Mouse (Mus musculus) forebrain, embryonic 16.5 days (tissue): ENCODE measurements around the gene Proca1. TPM values are rescaled to one million over a fixed set of nuclear protein-coding genes. Genes with fewer than 3 reads are reported as not detected.
A peak's percentile ranks its signal among the peaks of the same experiment; 100 is the strongest.

Experiments used
- ATAC-seq: fragments of 200-750 bp; cut with Nextera tagmentation; 2 replicates; pipeline ENCODE4 v1.8.0; 2017; ENCODE audit warnings: mild to moderate bottlenecking, moderate library complexity
- H3K27ac ChIP-seq: fragments of 300-500 bp; sonication (generic); 2 replicates; pipeline ENCODE4 v1.5.1; 2014; ENCODE audit warnings: low read length, control low read depth
- H3K27me3 ChIP-seq: fragments of 300-500 bp; sonication (generic); replicated peaks from 2 replicates; pipeline ENCODE4 v1.6.1; 2014; ENCODE audit warnings: low read length; ENCODE audit not compliant: control insufficient read depth, insufficient read depth
- H3K36me3 ChIP-seq: fragments of 300-500 bp; sonication (generic); 2 replicates; pipeline ENCODE4 v1.6.1; 2014; ENCODE audit not compliant: control insufficient read depth, insufficient read depth
- H3K4me1 ChIP-seq: fragments of 300-500 bp; sonication (generic); replicated peaks from 2 replicates; pipeline ENCODE4 v1.6.1; 2014; ENCODE audit warnings: low read length; ENCODE audit not compliant: control insufficient read depth, insufficient read depth
- H3K4me2 ChIP-seq: fragments of 300-500 bp; sonication (generic); 2 replicates; pipeline ENCODE4 v1.6.1; 2014; ENCODE audit warnings: mild to moderate bottlenecking, low read length, control low read depth
- H3K4me3 ChIP-seq: fragments of 300-500 bp; sonication (generic); replicated peaks from 2 replicates; pipeline ENCODE4 v1.5.1; 2014; ENCODE audit warnings: mild to moderate bottlenecking, low read length, control low read depth
- H3K9ac ChIP-seq: fragments of 300-500 bp; sonication (generic); replicated peaks from 2 replicates; pipeline ENCODE4 v1.6.1; 2014; ENCODE audit warnings: low read depth, low read length, control low read depth
- H3K9me3 ChIP-seq: fragments of 300-500 bp; sonication (generic); 2 replicates; pipeline ENCODE4 v1.6.1; 2016; ENCODE audit warnings: low read length; ENCODE audit not compliant: control insufficient read depth
- WGBS: fragments of 180-500 bp; shearing (Covaris S2); extraction: QIAGEN DNeasy Blood & Tissue Kit; methylation state at CpG from one replicate; pipeline ENCODE4 v1.1.7; 2014; 5-methylcytosine and 5-hydroxymethylcytosine counted together
- polyA plus RNA-seq: library from polyadenylated mRNA; unstranded; fragments of >200 nt; fragmentation: Nextera tagmentation; extraction: Ambion mirVana; gene quantifications from 2 replicates; pipeline ENCODE4 v1.2.1, GENCODE M21; 2015

Proca1 gene
- polyA plus RNA-seq, 1 experiment from 2014 or later = 3.0 TPM

DNA sequence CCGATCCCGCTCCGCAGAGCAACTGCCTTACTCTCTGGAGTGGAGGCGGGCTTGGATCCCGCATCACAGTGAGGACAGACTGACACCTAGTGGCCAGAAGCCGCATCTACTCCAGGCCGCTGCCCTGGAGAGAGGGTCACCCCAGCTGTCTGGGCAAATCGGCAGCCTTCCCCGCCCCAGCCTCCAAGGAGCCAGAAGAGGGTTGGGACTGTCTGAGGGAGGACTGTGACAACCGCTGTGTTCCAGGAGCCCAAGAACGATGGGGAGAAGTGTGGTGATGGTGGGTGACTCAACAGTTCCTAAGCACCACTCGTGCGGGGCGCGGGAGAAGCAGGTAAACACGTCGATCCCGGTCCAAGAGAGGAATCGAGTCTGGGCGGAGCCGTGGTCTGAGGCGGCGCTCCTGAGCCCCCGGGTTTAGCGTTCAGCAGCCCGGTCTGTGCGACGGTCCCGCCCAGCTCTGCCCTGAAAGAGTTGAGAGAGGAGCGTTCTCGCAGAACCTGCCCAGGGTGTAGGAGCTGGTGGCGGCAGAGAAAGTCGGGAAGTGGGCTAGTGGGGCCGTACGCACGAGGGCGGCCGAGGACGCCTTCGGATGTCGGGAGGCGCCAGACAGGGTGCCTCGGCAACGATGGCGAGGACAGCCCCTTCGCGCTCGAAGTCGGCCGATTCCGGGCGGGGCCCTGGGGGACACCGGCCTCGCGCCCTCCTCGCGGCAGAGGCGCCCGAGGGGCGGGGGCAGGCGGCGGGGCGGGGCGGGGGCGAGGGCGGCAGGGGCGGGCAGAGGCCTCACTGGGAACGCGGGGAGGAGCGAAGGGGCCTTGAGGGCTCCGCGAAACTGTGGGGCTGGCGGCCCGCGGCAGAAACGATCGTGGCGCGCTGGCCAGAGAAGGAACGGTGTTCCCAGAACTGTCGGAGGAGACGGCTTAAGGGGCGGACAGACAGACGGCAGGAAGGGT lies 15.0 kb upstream of the Proca1 start:
- no peaks in the 10 kb centered on the region for H3K9me3 ChIP-seq
- no peaks in the 10 kb centered on the region for H3K27me3 ChIP-seq
- peak overlapping the region; percentile 86 for H3K27ac ChIP-seq
- peak overlapping the region; percentile 68 for H3K4me2 ChIP-seq
- peaks cover 19% of the 10 kb centered on the region for H3K36me3 ChIP-seq
- peaks cover 51% of the 10 kb centered on the region for H3K4me1 ChIP-seq
- H3K4me3 ChIP-seq = peak overlapping the region; percentile 44
- WGBS = under 1% methylated on average over 56 of the region's 84 CpGs
- peak; percentile 92 for ATAC-seq
- H3K9ac ChIP-seq = peak overlapping the region; percentile 58

DNA sequence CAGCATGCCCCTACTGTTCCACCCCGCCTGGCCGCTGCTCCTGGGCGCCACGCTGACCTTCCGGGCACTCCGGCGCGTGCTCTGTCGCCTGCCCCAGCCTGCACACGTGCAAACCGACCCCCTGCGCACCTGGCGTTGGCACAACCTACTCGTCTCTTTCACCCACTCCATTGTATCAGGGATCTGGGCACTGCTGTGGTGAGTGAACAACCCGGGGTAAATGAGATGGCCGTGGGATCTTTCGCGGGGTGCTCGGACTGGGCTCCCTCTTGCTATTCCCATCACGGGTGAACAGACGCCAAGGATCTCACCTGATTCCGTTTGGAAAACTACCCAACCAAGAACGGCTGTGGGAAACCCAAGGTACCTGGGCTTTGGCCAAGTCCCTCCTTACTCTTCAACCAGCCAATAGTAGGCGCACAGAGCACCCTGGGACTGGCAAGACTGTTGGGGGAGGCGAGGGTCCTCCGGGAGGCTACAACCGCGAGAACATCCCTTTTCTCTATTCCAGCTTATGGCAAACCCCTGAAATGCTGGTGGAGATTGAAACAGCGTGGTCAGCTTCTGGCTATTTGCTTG lies 14.2 kb upstream of the Proca1 start:
- Histone ChIP-seq H3K4me1 (peaks cover 54% of the 10 kb centered on the region), H3K9ac (peak overlapping the region; percentile 58), H3K4me2 (peak overlapping the region; percentile 68), H3K27ac (peak overlapping the region; percentile 86), H3K36me3 (peaks cover 19% of the 10 kb centered on the region), H3K27me3 (no peaks in the 10 kb centered on the region), H3K4me3 (peak overlapping the region; percentile 44), H3K9me3 (no peaks in the 10 kb centered on the region)
- no peak for ATAC-seq
- 2% methylated on average over 29 of the region's 29 CpGs for WGBS

DNA sequence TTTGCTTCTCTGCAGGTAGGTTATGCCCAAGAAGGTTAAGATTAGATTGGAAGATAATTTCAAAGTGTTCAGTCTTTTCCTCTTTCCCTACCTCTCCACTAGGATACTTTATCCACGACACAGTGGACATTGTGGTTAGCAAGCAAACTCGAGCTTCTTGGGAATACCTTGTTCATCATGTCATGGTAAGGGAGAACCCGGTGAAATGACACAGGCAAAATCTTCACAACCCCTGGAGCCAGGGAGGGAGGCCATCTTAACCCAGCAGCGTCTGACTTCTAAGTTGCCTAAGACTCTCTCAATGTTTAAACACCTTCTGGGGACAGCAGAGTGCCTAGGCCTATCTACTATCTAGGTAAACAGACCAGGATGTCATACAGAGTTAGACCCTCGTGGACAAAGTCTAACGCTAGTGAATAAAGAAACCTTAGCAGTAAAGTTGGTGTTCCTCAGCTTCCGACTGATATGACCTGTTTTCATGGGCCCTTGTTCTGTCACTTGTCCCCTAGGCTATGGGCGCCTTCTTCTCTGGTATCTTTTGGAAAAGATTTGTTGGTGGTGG lies 13.7 kb upstream of the Proca1 start:
- Histone ChIP-seq H3K36me3 (peaks cover 19% of the 10 kb centered on the region), H3K4me2 (peak overlapping the region; percentile 68), H3K27ac (no peak overlapping the region), H3K9ac (no peak overlapping the region; the same call in 1 of the 2 replicates), H3K4me1 (peaks cover 57% of the 10 kb centered on the region), H3K9me3 (no peaks in the 10 kb centered on the region), H3K4me3 (peak overlapping the region; percentile 44), H3K27me3 (no peaks in the 10 kb centered on the region)
- WGBS = 32% methylated on average over 8 of the region's 8 CpGs
- ATAC-seq = no peak

DNA sequence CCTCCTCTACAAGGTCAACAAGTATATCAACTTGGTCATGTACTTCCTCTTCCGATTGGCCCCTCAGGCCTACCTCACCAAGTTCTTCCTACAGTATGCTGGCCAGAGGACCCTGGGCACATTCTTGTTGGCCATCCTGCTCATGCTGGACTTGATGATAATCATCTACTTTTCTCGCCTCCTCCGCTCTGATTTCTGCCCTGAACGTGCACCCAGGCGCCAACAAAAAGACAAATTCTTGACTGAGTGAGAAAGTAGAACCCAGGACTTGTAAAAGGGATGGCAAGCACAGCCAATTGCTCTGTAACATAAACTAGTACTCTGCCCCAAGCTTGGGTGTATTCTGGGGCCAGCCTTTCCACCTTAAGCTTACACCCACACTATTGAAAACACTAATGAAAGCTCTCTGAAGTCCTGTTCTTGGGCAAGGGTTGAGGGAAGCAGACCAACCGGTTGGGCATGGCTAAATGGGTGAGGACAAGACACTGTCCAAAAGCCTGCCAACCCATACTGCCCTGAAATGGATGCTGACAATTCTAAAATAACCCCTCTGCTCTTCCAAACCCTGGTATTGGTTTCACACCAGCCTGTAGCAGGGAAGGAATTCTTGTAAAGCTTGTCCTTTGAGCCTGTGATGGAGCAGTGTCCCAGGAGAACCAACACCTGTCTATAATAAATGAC lies 13.0 kb upstream of the Proca1 start:
- Histone ChIP-seq H3K9ac (no peak overlapping the region), H3K9me3 (no peaks in the 10 kb centered on the region), H3K4me1 (peaks cover 57% of the 10 kb centered on the region), H3K27me3 (no peaks in the 10 kb centered on the region), H3K27ac (no peak overlapping the region), H3K4me3 (no peak overlapping the region), H3K36me3 (peaks cover 19% of the 10 kb centered on the region), H3K4me2 (no peak overlapping the region)
- 86% methylated on average over 6 of the region's 6 CpGs for WGBS
- no peak for ATAC-seq

DNA sequence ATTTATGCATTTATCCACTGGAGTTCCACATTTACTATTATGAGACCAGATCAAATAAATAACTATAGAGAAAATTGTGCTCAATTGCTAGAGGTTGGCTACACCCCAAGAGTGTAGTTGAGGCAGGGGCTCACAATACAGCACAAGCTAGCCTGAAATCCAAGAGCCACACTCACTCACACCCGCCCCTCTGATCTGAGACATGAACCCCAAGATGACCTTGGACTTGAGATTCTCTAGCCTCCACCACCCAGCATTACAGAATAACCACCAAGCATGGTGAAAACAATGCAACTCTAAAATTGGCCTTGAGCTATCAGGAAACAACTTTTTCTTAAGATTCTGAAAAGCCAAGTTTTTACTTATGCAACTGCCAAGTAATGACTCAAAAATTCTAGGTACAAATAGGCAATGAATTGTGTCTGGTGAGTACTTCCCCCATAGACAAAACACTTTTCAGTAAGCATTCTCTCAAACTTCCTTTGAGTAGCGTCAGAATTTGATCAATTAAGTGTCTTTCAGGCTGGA lies 11.3 kb upstream of the Proca1 start:
- no peak for ATAC-seq
- no peak overlapping the region for H3K9ac ChIP-seq
- no peak overlapping the region for H3K27ac ChIP-seq
- 45% methylated on average over 2 of the region's 2 CpGs for whole genome bisulfite sequencing
- no peaks in the 10 kb centered on the region for H3K27me3 ChIP-seq
- H3K4me2 ChIP-seq = peak overlapping the region; percentile 59
- no peaks in the 10 kb centered on the region for H3K9me3 ChIP-seq
- H3K4me3 ChIP-seq = peak overlapping the region; percentile 88
- peaks cover 51% of the 10 kb centered on the region for H3K4me1 ChIP-seq
- peaks cover 19% of the 10 kb centered on the region for H3K36me3 ChIP-seq

DNA sequence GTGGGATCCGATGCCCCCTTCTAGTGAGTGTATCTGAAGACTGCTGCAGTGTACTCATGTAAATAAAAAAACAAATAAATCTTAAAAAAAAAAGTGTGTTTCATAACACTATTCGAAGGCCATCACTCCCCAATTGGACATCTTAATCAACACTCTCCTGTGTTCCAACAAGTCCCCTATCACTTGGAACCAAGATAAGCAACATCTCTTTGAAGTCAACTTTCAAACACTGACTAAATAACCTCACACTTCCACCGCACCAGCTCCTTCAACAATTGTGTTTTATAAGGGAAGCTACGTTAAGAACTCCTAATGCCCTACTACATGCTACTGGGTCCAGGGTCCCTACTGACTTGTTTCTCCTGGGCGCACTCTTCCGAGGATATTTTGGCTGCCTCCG lies 10.7 kb upstream of the Proca1 start:
- no peak for ATAC-seq
- H3K4me1 ChIP-seq = peaks cover 46% of the 10 kb centered on the region
- 8% methylated on average over 7 of the region's 7 CpGs for WGBS

DNA sequence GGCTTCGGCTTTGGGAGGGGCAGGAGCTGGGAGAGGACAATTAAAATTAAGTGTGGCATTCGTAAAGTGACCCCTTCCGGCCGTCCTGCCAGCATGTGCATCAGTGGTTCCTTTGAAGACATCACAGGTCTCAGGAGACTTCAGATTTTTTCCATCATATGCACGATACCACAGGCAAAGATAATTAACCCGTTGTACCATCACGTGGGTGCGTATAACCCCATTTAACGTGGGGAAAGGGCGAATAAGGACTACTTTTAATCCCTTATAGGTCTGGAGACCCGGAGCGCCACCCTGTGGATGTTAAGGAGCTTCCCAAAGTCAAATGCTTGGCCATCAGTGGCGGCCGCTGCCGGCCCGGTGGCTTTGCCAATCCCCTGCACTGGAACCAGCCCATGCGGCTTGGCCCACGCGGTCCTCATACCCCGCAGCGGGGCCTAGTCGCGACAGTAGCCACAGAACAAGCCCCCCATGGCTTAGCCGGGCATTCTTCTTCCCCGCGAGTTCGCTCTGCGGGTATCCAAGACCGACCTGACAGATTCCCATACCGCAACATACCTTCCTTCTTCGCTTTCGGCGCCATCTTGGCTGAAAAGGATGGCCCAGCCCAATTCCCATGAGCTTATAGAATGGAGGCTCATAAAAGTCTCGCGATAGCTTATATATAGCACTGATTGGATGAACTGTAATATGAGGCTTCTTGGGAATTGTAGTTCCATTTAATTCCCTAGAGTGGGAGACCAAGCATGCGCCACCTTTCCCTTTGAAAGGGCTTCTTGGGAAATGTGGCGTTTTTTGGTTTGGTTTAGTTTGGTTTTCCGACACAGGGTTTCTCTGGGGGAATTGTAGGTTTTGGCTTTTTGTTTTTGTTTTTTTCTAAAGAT lies 10.0 kb upstream of the Proca1 start, which contains the start of gene Rpl23a:
Rpl23a (minus strand) TSS at position 624 of the 884 bp plus-strand sequence.
- Histone ChIP-seq H3K9me3 (no peaks in the 10 kb centered on the region), H3K36me3 (peaks cover 19% of the 10 kb centered on the region), H3K27me3 (no peaks in the 10 kb centered on the region), H3K27ac (peak within 1 kb of the TSS; percentile 95), H3K9ac (peak within 1 kb of the TSS; percentile 96), H3K4me2 (peak within 1 kb of the TSS; percentile 59), H3K4me1 (peaks cover 41% of the 10 kb centered on the region), H3K4me3 (peak within 1 kb of the TSS; percentile 88)
- ATAC-seq = peak; percentile 96
- WGBS = under 1% methylated on average over 38 of the region's 38 CpGs

More for the DNA sequence above, 10.7 kb upstream of the Proca1 start:
- Histone ChIP-seq H3K4me3 (peak overlapping the region; percentile 88), H3K4me2 (peak overlapping the region; percentile 59), H3K27me3 (no peaks in the 10 kb centered on the region), H3K27ac (no peak overlapping the region), H3K9ac (peak overlapping the region; percentile 96), H3K36me3 (peaks cover 19% of the 10 kb centered on the region), H3K9me3 (no peaks in the 10 kb centered on the region)

DNA sequence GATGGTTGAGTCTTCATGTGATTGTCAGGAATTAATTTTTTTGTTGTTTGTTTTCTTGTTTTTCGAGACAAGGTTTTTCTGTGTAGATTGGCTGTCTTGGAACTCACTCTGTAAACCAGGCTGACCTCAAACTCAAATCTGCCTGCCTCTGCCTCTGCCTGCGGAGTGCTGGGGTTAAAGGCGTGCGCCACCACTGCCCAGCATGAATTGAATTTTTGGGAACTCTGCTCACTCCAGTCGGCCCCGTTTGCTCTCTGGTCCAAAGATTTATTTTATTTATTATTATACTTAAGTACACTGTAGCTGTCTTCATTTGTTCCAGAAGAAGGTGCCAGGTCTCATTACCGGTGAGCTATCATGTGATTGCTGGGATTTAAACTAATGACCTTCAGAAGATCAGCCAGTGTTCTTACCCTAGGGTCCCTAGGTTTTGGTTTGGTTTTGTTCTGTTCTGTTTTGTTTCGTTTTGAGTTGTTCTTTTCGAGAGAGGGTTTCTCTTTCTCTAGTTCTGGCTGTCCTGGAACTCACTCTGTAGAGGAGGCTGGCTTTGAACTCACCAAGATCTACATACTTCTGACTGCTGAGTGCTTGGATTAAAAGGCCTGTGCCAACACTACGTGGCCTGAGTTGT lies 9.2 kb upstream of the Proca1 start:
- H3K4me2 ChIP-seq = peak overlapping the region; percentile 34
- H3K27me3 ChIP-seq = no peaks in the 10 kb centered on the region
- H3K4me1 ChIP-seq = peaks cover 33% of the 10 kb centered on the region
- peak; percentile 4; the same call in 1 of the 2 replicates for ATAC-seq
- H3K36me3 ChIP-seq = peaks cover 19% of the 10 kb centered on the region
- no peaks in the 10 kb centered on the region for H3K9me3 ChIP-seq
- no peak overlapping the region for H3K27ac ChIP-seq
- WGBS = 54% methylated on average over 10 of the region's 10 CpGs
- H3K4me3 ChIP-seq = peak overlapping the region; percentile 88; the same call in 1 of the 2 replicates
- 0 out of 2 replicates have a peak overlapping the region, but pooled peaks have one; percentile 1 for H3K9ac ChIP-seq
